Mouse (Mus musculus) megakaryocyte, embryonic 14.5 days (primary cell): ENCODE data around the gene Gm42417. TPM values are rescaled to one million over a fixed set of nuclear protein-coding genes. Genes with fewer than 3 reads are reported as not detected.

Source experiments
- H3K27me3 ChIP-seq: replicated peaks from 2 replicates; pipeline ENCODE3; 2012; ENCODE audit warnings: inconsistent platforms
- H3K36me3 ChIP-seq: replicated peaks from 2 replicates; pipeline ENCODE3; 2012; ENCODE audit warnings: low read length, inconsistent platforms, mixed read lengths
- H3K4me1 ChIP-seq: 2 replicates; pipeline ENCODE4 v1.6.1; 2012; ENCODE audit warnings: inconsistent platforms
- H3K4me3 ChIP-seq: replicated peaks from 2 replicates; pipeline ENCODE3; 2012; ENCODE audit warnings: moderate library complexity, mild to moderate bottlenecking, inconsistent platforms
- H3K9me3 ChIP-seq: 2 replicates; pipeline ENCODE4 v1.6.1; 2012; ENCODE audit warnings: inconsistent platforms
- FLI1 ChIP-seq: IDR thresholded peaks from 2 replicates; pipeline ENCODE4 v1.6.1; 2012; ENCODE audit warnings: low read length, inconsistent platforms, mixed read lengths
- GATA1 ChIP-seq: IDR thresholded peaks from 3 replicates; pipeline ENCODE4 v1.6.1; 2012; ENCODE audit warnings: mixed read lengths, low read length, inconsistent platforms, borderline replicate concordance
- polyA plus RNA-seq: library from polyadenylated mRNA; stranded (reverse); fragments of >175 nt; gene quantifications from 2 replicates; pipeline ENCODE4 v1.2.3, GENCODE M21; 2012; ENCODE audit warnings: low replicate concordance; ENCODE audit not compliant: insufficient read depth

Gene Gm42417
- polyA plus RNA-seq, 1 experiment, result not detected

DNA sequence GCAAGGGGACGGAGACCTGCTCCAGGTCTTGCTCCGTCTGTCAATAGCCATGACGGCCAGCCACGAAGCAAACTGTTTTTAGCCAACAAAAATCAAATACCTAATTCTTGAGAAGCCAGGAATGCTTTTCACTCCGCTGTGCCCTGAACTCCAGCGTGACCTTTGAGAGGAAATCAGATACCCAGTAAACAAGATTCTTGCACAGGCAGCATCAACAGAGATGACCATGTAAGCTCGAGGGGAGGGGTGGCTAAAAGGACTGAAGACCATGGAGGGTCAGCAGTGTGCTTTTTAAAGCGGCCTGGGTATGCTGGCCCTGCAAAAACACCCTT, 2.9 kb downstream of the Gm42417 start:
- peaks cover 88% of the 10 kb centered on the region for H3K36me3 ChIP-seq
- TF ChIP-seq FLI1 (no peak), GATA1 (no peak)
- H3K4me1 ChIP-seq, result peaks cover 5% of the 10 kb centered on the region; the same call in 1 of the 2 replicates
- H3K9me3 ChIP-seq, result no peaks in the 10 kb centered on the region
- H3K27me3 ChIP-seq, result no peaks in the 10 kb centered on the region
- H3K4me3 ChIP-seq, result no peak overlapping the region

DNA sequence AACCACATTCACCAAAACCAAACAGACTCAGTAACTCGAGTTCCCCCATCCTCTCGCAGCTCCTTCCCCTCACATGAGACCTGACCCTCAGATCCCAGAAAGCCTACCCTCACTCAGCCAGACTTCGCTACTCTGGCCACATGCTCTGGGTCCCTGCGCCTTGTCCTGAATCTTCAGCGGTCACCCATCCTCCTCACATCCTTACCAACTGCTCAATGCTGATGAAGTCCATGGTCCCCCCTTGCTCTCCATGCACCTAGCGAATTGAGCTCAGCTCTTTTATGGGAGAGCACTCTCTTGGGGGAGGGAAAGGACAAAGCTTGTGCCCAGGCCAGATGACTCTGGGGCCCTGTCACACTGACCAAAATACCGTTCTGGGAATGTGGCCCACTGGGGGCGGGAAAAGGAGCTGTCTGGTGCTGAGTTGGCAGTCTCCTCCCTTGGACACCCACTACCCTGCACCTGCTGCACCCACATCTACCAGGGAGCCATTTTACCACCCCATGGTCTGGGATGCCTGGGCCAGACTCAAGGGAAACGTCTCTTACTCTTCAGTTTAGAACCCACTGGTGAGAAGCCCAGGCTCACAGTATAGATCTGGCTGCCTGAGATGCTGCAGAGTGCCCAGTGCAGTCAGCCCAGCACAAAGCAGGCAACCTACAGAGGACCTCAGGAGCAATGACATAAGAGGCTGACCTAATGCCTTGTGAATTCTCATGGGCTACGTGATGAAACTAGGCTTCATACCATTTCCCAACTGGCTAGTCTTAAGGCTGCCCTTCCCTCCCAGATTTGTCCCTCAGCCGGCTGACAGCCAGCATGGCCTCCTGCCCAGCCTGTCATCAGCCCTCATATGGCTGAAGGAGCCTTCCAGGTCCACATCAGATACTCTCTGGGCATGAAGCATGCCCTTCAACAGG, 3.5 kb downstream of the Gm42417 start:
- TF ChIP-seq FLI1 (no peak), GATA1 (no peak)
- peaks cover 89% of the 10 kb centered on the region for H3K36me3 ChIP-seq

DNA sequence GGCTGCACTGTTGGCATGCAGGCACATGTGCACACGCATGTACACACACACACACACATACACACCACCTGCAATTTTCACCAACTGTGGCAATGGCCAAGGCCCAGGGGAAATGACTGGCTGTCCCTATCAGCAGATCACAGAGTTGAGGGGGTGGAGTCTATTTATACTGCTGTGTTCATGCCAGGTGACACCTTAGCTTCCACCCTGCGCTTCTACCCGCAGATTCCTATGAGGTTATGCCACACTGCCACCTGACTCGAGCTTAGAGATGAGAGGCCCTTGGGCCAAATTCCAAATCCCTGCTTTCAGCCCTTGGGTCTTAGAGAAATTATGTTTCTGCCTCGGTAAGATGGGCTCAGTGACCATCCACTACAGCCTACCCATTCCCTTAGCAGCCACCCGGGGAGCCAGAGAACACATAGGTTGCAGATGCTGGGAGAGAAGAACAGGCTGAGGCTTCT, 4.6 kb downstream of the Gm42417 start:
- Histone ChIP-seq H3K4me3 (no peak overlapping the region), H3K27me3 (no peaks in the 10 kb centered on the region), H3K36me3 (peaks cover 89% of the 10 kb centered on the region), H3K9me3 (no peaks in the 10 kb centered on the region), H3K4me1 (peaks cover 5% of the 10 kb centered on the region; the same call in 1 of the 2 replicates)
- TF ChIP-seq GATA1, result no peak
- no peak for TF ChIP-seq FLI1

More for the DNA sequence above, 3.5 kb downstream of the Gm42417 start:
- Histone ChIP-seq H3K4me1 (peaks cover 5% of the 10 kb centered on the region; the same call in 1 of the 2 replicates), H3K9me3 (no peaks in the 10 kb centered on the region), H3K27me3 (no peaks in the 10 kb centered on the region), H3K4me3 (no peak overlapping the region)

DNA sequence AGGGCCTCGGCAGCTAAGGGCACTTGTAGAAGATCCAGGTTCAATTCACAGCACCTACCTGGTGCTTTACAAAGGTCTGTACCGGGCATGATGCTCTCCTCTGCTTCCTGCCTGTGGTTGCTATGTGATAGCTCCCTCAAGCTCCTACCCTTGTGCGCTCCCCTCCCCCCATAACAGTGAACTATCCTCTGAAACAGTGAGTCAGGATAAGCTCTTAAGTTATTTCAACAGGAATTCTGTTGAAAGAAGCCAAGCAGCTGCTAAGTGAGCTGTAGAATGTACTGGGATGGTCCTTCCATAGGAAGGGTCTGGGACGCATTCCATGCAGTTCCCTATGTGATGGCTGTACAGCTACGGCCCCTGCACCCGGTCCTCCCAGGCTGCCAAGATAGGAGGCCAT, 5.7 kb downstream of the Gm42417 start:
- no peaks in the 10 kb centered on the region for H3K27me3 ChIP-seq
- H3K4me1 ChIP-seq, result peaks cover 5% of the 10 kb centered on the region; the same call in 1 of the 2 replicates
- no peaks in the 10 kb centered on the region for H3K9me3 ChIP-seq
- TF ChIP-seq GATA1, result no peak
- no peak for TF ChIP-seq FLI1
- H3K36me3 ChIP-seq, result peaks cover 80% of the 10 kb centered on the region
- H3K4me3 ChIP-seq, result no peak overlapping the region

DNA sequence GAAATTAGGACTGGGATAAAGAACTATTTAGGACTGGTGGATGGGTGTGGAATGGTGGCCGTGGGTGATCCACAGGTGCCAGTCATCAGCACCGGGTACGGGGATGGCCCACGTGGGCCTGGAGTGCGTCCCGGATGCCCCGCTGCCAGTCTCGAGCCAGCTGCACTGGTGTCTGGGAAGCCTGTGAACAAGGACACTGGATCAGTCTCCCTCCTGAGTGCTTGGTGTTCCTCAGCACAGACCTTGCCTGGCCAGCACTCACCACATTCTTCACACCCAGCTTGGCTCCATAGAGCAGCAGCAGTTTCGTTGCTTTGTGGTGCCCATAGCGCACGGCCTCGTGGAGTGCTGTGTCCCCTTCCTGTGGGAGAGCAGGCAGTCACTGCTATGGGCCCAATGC, 7.8 kb downstream of the Gm42417 start:
- Histone ChIP-seq H3K9me3 (no peaks in the 10 kb centered on the region), H3K4me3 (peak overlapping the region; percentile 31), H3K36me3 (peaks cover 79% of the 10 kb centered on the region), H3K4me1 (peaks cover 10% of the 10 kb centered on the region; the same call in 1 of the 2 replicates), H3K27me3 (no peaks in the 10 kb centered on the region)
- no peak for TF ChIP-seq FLI1
- no peak for TF ChIP-seq GATA1

DNA sequence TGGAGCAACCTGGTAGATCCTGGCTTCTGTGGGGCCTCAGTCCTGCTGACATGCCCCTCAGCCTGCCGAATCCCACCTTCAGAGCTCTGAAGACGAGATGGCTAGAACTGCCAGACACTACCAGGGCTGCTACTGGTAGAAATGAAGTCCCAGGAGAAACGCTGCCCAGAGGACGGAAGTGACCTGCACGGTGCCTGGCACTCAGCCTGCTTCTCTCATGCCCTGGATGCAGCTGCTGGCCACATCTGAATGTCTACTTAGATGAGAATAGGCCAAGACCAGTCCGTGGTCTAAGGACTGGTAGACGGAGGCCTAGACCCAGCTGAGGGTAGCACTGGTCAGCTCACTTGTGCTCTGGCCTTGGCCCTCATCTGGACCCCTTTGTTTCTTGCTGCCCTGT, 8.3 kb downstream of the Gm42417 start:
- TF ChIP-seq FLI1 (no peak), GATA1 (no peak)
- no peaks in the 10 kb centered on the region for H3K9me3 ChIP-seq
- no peak overlapping the region for H3K4me3 ChIP-seq
- H3K4me1 ChIP-seq, result peaks cover 10% of the 10 kb centered on the region; the same call in 1 of the 2 replicates
- H3K36me3 ChIP-seq, result peaks cover 79% of the 10 kb centered on the region
- H3K27me3 ChIP-seq, result no peaks in the 10 kb centered on the region

DNA sequence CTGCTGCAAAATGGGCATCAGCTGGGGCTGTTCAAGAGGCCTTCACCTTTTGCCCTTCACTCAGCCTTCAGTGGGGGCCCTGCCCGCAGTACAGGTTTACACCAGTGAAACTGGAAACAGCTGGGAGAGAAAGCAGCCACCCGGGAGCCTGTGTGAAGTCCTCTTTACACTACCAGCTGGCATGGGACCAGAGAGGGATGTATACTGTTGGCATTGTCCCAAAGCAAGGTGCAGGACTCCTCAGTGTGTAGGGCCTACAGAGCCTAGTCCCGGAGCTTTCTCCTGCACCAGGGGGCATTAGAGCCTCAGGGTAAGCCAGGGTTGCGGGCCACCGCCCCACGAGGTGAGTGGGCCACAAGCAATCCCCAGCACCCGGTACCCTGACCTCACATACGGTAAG, 8.7 kb downstream of the Gm42417 start:
- TF ChIP-seq FLI1 (no peak), GATA1 (no peak)
- peaks cover 79% of the 10 kb centered on the region for H3K36me3 ChIP-seq
- H3K4me1 ChIP-seq, result peaks cover 10% of the 10 kb centered on the region; the same call in 1 of the 2 replicates
- H3K9me3 ChIP-seq, result no peaks in the 10 kb centered on the region
- H3K27me3 ChIP-seq, result no peaks in the 10 kb centered on the region
- no peak overlapping the region for H3K4me3 ChIP-seq

DNA sequence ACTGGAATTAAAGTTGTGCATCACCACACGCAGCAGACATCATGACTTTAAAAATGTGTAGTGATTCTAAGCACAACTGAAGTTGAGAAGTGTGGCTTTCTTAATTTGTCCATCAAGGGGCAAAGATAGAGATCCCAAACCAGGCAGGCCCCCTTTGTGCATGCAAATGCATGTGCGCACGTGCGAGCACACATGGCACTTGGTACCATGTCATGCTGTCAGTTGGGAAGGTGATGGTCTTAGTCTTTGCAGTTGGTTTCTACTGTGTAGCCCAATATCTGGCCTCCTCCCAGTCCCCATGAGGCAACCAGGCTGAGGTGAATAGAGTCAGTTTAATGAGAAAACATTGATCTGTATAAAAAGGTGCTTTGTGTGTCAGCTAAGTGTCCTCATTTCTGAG, 9.4 kb downstream of the Gm42417 start:
- TF ChIP-seq GATA1, result no peak
- TF ChIP-seq FLI1, result no peak
- H3K4me1 ChIP-seq, result peaks cover 10% of the 10 kb centered on the region; the same call in 1 of the 2 replicates
- H3K36me3 ChIP-seq, result peaks cover 80% of the 10 kb centered on the region
- no peaks in the 10 kb centered on the region for H3K27me3 ChIP-seq
- no peaks in the 10 kb centered on the region for H3K9me3 ChIP-seq
- no peak overlapping the region for H3K4me3 ChIP-seq

DNA sequence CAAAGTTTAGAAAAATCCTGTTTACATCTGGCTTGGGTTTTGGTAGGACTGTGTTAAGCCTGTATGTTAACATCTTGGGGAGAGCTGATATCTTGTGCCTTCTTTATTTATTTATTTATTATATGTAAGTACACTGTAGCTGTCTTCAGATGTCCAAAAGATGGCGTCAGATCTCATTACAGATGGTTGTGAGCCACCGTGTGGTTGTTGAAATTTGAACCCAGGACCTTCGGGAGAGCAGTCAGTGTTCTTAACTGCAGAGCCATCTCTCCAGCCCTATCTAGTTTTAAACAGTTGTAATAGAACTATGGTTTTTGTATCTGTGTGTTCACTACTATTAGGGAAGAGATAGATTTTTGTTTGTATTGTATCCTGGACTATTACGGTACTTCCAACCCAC, 10.0 kb downstream of the Gm42417 start:
- no peak overlapping the region for H3K4me3 ChIP-seq
- peaks cover 5% of the 10 kb centered on the region; the same call in 1 of the 2 replicates for H3K4me1 ChIP-seq
- no peaks in the 10 kb centered on the region for H3K27me3 ChIP-seq
- TF ChIP-seq FLI1, result no peak
- TF ChIP-seq GATA1, result no peak
- H3K36me3 ChIP-seq, result peaks cover 80% of the 10 kb centered on the region
- no peaks in the 10 kb centered on the region for H3K9me3 ChIP-seq

DNA sequence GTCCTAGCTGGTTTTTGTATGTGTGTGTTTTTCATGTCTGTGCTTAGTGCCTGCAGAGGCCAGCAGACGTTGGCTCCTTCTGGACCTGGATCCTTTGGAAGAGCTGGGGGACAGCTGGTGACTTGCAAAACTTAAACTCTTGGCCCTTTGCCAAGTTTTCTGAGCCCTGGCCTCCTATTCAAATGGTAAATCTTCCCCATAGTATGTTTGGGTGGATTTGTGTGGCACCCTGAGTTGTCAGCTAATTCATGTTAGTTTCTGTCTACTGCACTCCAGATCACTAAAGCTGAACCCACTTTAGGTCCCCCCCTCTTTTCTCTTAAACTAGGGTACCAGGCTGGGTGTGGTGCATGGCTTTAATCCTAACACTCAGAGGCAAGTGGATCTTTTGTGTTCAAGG, 10.9 kb downstream of the Gm42417 start:
- H3K9me3 ChIP-seq, result no peaks in the 10 kb centered on the region
- no peak overlapping the region for H3K4me3 ChIP-seq
- H3K4me1 ChIP-seq, result peaks cover 5% of the 10 kb centered on the region; the same call in 1 of the 2 replicates
- H3K27me3 ChIP-seq, result no peaks in the 10 kb centered on the region
- H3K36me3 ChIP-seq, result peaks cover 80% of the 10 kb centered on the region
- no peak for TF ChIP-seq GATA1
- TF ChIP-seq FLI1, result no peak

DNA sequence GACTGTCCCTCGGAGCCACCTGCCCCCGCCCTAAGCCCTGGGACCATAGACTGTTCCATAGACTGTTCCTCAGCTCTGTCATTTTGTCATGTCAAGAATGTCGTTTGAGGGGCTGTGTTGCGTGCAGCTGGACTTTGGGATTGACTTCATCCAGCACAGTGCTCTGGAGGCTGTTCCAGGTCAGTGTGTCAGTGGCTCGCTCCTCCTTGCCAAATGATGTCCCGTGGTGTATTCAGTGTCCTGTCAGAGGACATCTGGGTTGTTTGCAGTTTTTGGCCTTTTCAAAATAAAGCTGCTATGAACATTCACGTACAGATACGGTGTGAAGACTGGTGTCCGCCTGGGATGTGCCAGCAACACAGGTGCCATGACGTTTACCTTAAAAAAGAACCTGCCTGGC, 12.3 kb downstream of the Gm42417 start:
- peaks cover 81% of the 10 kb centered on the region for H3K36me3 ChIP-seq

More for the DNA sequence above, 12.3 kb downstream of the Gm42417 start:
- Histone ChIP-seq H3K4me3 (no peak overlapping the region), H3K27me3 (no peaks in the 10 kb centered on the region), H3K4me1 (peaks cover 5% of the 10 kb centered on the region; the same call in 1 of the 2 replicates), H3K9me3 (no peaks in the 10 kb centered on the region)
- no peak for TF ChIP-seq FLI1
- no peak for TF ChIP-seq GATA1
